Mouse (Mus musculus): ENCODE measurements at regions not wholly inside any gene's neighbourhood (a gene's known extent, or its start where the extent isn't known, plus 50 kb on each side); places are given as distances from the start of the nearest gene placed in this dataset.

- Histone ChIP-seq H3K27me3 (replicated peaks) (no peaks in the 10 kb centered on the region), H3K36me3 (replicated peaks in 1 of 2; ENCODE audit: control insufficient read depth in 1 of 2, insufficient read depth in 1 of 2, low read length in 1 of 2) (no peaks in the 10 kb centered on the region), H3K4me3 (replicated peaks in 1 of 3; ENCODE audit: low read depth in 2 of 3, low read length in 2 of 3, poor library complexity in 1 of 3) (no peak overlapping the region), H3K27ac (ENCODE audit: insufficient read depth, low read depth) (no peak overlapping the region), H3K4me1 (ENCODE audit: control insufficient read depth in 1 of 2, insufficient read depth in 2 of 2) (peaks cover 3 to 10% of the 10 kb centered on the region in 2 experiments; a peak in 3 of 4 replicates), H3K9me3 (replicated peaks; ENCODE audit: low read length) (no peaks in the 10 kb centered on the region), H3K9ac (ENCODE audit: insufficient read depth, low read depth) (no peak overlapping the region), H3K79me2 (replicated peaks; ENCODE audit: control insufficient read depth, extremely low read depth, insufficient read depth, poor library complexity, severe bottlenecking) (no peaks in the 10 kb centered on the region), H3K4me2 (ENCODE audit: insufficient read depth, low read depth, poor library complexity, severe bottlenecking) (no peak overlapping the region)
- dilution Hi-C loops (cut with MboI; ENCODE audit: extremely low pct_ligation_motif_present, extremely low pct_unique_long_range_greater_than_20kb, low sequenced_read_pairs) = no loop called here
- TF ChIP-seq KAT2A (IDR thresholded peaks at IDR 0.05; ENCODE audit: insufficient replicate concordance, low read length) = no peak
- no peak for TF ChIP-seq ZMIZ1 (IDR thresholded peaks at IDR 0.05; ENCODE audit: low read depth, low read length)
- 0 out of 2 replicates have a peak, but pooled peaks have one; percentile 47 for TF ChIP-seq MAFK (IDR thresholded peaks at IDR 0.05; ENCODE audit: insufficient replicate concordance, low read length)
- no peak for TF ChIP-seq RCOR1 (conservative IDR thresholded peaks at IDR 0.05; ENCODE audit: low read depth, low read length)
- TF ChIP-seq ZKSCAN1 (IDR thresholded peaks at IDR 0.05; ENCODE audit: borderline replicate concordance, low read depth, low read length) = no peak
- TF ChIP-seq USF1 (IDR thresholded peaks at IDR 0.05; ENCODE audit: low read depth, low read length) = no peak
- peak; percentile 95 for TF ChIP-seq ETS1 (conservative IDR thresholded peaks at IDR 0.05; ENCODE audit: low read depth, low read length)
- no peak for TF ChIP-seq UBTF (IDR thresholded peaks at IDR 0.05; ENCODE audit: low read depth, low read length)
- no peak for TF ChIP-seq USF2 (conservative IDR thresholded peaks at IDR 0.05; ENCODE audit: low read depth, low read length)
- no peak for TF ChIP-seq NELFE (IDR thresholded peaks at IDR 0.05; ENCODE audit: low read depth, low read length)
- no peak for TF ChIP-seq MAZ (IDR thresholded peaks at IDR 0.05; ENCODE audit: low read depth, low read length)
- no peak for TF ChIP-seq RAD21 (IDR thresholded peaks at IDR 0.05; ENCODE audit: low read depth, low read length)
- TF ChIP-seq SIN3A (IDR thresholded peaks at IDR 0.05; ENCODE audit: low read length) = no peak; the same call in 1 of the 2 replicates
- no peak for TF ChIP-seq MXI1 (IDR thresholded peaks at IDR 0.05; ENCODE audit: low read depth, low read length)
- TF ChIP-seq PAX5 (IDR thresholded peaks at IDR 0.05; ENCODE audit: low read length) = no peak
- TF ChIP-seq MYC (IDR thresholded peaks at IDR 0.05; ENCODE audit: low read depth, low read length) = no peak
- TF ChIP-seq MEF2A (IDR thresholded peaks at IDR 0.05; ENCODE audit: borderline replicate concordance, low read depth, low read length) = no peak
- no peak for TF ChIP-seq CTCF (conservative IDR thresholded peaks at IDR 0.05 in 1 of 2, IDR thresholded peaks at IDR 0.05 in 1 of 2; ENCODE audit: low read depth in 2 of 2, low read length in 2 of 2)
- TF ChIP-seq GABPA (IDR thresholded peaks at IDR 0.05; ENCODE audit: insufficient replicate concordance, low read depth, low read length) = no peak
- TF ChIP-seq JUND (conservative IDR thresholded peaks at IDR 0.05; ENCODE audit: low read depth, low read length) = no peak
- no peak for TF ChIP-seq ELF1 (IDR thresholded peaks at IDR 0.05; ENCODE audit: low read depth, low read length)
- TF ChIP-seq BHLHE40 (IDR thresholded peaks at IDR 0.05; ENCODE audit: low read depth, low read length) = peak; percentile 83
- TF ChIP-seq MAX (IDR thresholded peaks at IDR 0.05; ENCODE audit: low read length) = no peak
- TF ChIP-seq EP300 (IDR thresholded peaks at IDR 0.05; ENCODE audit: low read length) = peak; percentile 56
- no peak for TF ChIP-seq CHD1 (IDR thresholded peaks at IDR 0.05; ENCODE audit: low read depth, low read length)
- TF ChIP-seq TCF12 (IDR thresholded peaks at IDR 0.05; ENCODE audit: low read depth, low read length) = no peak
- TF ChIP-seq POLR2A (IDR thresholded peaks at IDR 0.05; ENCODE audit: low read depth, low read length) = no peak
- TF ChIP-seq CHD2 (IDR thresholded peaks at IDR 0.05; ENCODE audit: low read length) = no peak
- no peak for TF ChIP-seq E2F4 (IDR thresholded peaks at IDR 0.05; ENCODE audit: insufficient replicate concordance, low read depth, low read length)
- TF ChIP-seq ZC3H11A (IDR thresholded peaks at IDR 0.05; ENCODE audit: low read depth, low read length) = no peak
- no peak for TF ChIP-seq TBP (conservative IDR thresholded peaks at IDR 0.05; ENCODE audit: low read depth, low read length)
- in situ Hi-C loops (cut with MboI; ENCODE audit: low pct_ligation_motif_present, low pct_unique_long_range_greater_than_20kb, low sequenced_read_pairs) = no loop called here
- DNase-seq (ENCODE audit: extremely low read depth) = peak; percentile 82
Measured at GRCm38 (mm10) chr12:26206751-26207150, 208.3 kb downstream of the Rnf144a start.
